Mouse (Mus musculus) embryonic facial prominence, embryonic 11.5 days (tissue): Measurements from ENCODE around the gene Cad. TPM values are rescaled to one million over a fixed set of nuclear protein-coding genes. Genes with fewer than 3 reads are reported as not detected.
"Not testable (repeated sequence)": the region's sequence is repeated elsewhere in the genome, so short reads cannot be mapped to it uniquely, and the experiment has no call there.

Source experiments
- ATAC-seq: fragments of 200-750 bp; cut with Nextera tagmentation; replicated peaks from 2 replicates; pipeline ENCODE4 v1.8.0; 2017; ENCODE audit warnings: low read depth; ENCODE audit not compliant: insufficient number of reproducible peaks, low FRiP score, low TSS enrichment
- DNase-seq: peaks from one replicate; pipeline ENCODE4 v3.0.0-alpha.2; 2015; ENCODE audit warnings: low spot score
- H3K27ac ChIP-seq: fragments of 300-500 bp; sonication (generic); replicated peaks from 2 replicates; pipeline ENCODE4 v1.5.1; 2014; ENCODE audit warnings: mild to moderate bottlenecking, low read depth, low read length, control low read depth
- H3K27me3 ChIP-seq: fragments of 300-500 bp; sonication (generic); 2 replicates; pipeline ENCODE4 v1.6.1; 2014; ENCODE audit warnings: mild to moderate bottlenecking, low read length, moderate library complexity, mixed read lengths; ENCODE audit not compliant: control insufficient read depth, insufficient read depth
- H3K36me3 ChIP-seq: fragments of 300-500 bp; sonication (generic); replicated peaks from 2 replicates; pipeline ENCODE4 v1.6.1; 2014; ENCODE audit warnings: low read depth, mild to moderate bottlenecking, low read length, moderate library complexity, mixed read lengths; ENCODE audit not compliant: control insufficient read depth, insufficient read depth
- H3K4me1 ChIP-seq: fragments of 300-500 bp; sonication (generic); 2 replicates; pipeline ENCODE4 v1.6.1; 2014; ENCODE audit warnings: low read length, mixed read lengths; ENCODE audit not compliant: control insufficient read depth, insufficient read depth
- H3K4me2 ChIP-seq: fragments of 300-500 bp; sonication (generic); 2 replicates; pipeline ENCODE4 v1.6.1; 2014; ENCODE audit warnings: low read depth, mild to moderate bottlenecking, control low read depth, low read length, moderate library complexity
- H3K4me3 ChIP-seq: fragments of 300-500 bp; sonication (generic); 2 replicates; pipeline ENCODE4 v1.5.1; 2014; ENCODE audit warnings: low read depth, low read length, control low read depth
- H3K9ac ChIP-seq: fragments of 300-500 bp; sonication (generic); replicated peaks from 2 replicates; pipeline ENCODE4 v1.6.1; 2014; ENCODE audit warnings: mild to moderate bottlenecking, control low read depth, low read length
- H3K9me3 ChIP-seq: fragments of 300-500 bp; sonication (generic); replicated peaks from 2 replicates; pipeline ENCODE4 v1.6.1; 2016; ENCODE audit warnings: mild to moderate bottlenecking, low read length, inconsistent platforms, mixed read lengths; ENCODE audit not compliant: control insufficient read depth
- WGBS: fragments of 180-500 bp; shearing (Covaris S2); extraction: QIAGEN DNeasy Blood & Tissue Kit; methylation state at CpG from one replicate; pipeline ENCODE4 v1.1.7; 2014; 5-methylcytosine and 5-hydroxymethylcytosine counted together
- polyA plus RNA-seq: library from polyadenylated mRNA; unstranded; fragments of >200 nt; fragmentation: Nextera tagmentation; extraction: Ambion mirVana; gene quantifications from 2 replicates; pipeline ENCODE4 v1.2.1, GENCODE M21; 2014

Gene Cad
- polyA plus RNA-seq = 21.3 and 23.5 TPM in 2 replicates

DNA sequence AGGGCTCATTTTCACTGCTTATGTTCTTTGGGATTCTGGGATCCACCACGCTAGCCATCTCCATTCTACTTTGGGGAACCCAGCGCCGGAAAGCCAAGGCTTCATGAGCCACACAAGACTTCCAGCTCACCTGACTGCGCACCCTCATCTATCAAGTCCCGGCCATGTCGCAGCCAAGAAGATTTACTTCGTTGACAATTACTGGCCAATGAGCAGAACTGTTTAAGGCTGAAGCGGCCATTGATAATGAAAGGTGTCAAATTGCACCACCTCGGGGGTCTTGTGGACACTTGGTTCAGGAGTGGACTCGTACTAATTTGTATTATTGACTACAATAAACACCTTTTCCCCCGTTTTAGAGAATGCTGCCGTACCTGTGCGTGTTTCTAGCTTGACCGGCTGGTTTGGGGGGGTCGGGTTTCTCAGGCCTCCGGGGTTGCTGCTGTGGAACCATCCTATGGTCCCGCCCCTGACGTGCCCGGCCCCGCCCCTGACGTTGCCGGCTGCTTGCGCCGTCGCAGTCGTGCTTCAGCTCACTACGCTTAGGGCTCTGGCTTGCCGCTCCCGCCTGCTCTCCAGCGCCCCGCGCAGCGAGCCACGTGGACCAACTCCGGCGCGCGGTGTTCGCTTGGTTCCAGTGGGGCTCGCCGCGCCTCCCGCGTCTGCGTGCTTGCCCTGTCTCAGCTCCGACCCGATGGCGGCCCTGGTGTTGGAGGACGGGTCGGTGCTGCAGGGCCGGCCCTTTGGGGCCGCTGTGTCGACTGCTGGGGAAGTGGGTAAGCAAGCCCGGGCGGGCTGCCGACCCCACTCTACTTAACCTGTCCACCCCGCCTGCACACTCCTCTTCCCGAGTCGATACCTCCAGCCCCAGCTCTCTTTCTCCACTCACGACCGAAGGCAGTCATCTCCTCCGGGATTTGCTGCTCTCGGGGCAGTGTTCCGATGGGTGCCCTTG lies at the start of gene Cad:
TSS of gene Cad (plus strand) at position 520 of the 955 bp plus-strand sequence.
- no peaks in the 10 kb centered on the region for H3K9me3 ChIP-seq
- ATAC-seq (peak; percentile 98), DNase-seq (peak; percentile 97)
- H3K27ac ChIP-seq = peak within 1 kb of the TSS; percentile 52
- under 1% methylated on average over 63 of the region's 64 CpGs for WGBS
- H3K9ac ChIP-seq = peak within 1 kb of the TSS; percentile 87
- no peaks in the 10 kb centered on the region for H3K36me3 ChIP-seq
- no peaks in the 10 kb centered on the region for H3K4me1 ChIP-seq
- H3K27me3 ChIP-seq = no peaks in the 10 kb centered on the region
- H3K4me3 ChIP-seq = peak within 1 kb of the TSS; percentile 65
- peak within 1 kb of the TSS; percentile 90 for H3K4me2 ChIP-seq

DNA sequence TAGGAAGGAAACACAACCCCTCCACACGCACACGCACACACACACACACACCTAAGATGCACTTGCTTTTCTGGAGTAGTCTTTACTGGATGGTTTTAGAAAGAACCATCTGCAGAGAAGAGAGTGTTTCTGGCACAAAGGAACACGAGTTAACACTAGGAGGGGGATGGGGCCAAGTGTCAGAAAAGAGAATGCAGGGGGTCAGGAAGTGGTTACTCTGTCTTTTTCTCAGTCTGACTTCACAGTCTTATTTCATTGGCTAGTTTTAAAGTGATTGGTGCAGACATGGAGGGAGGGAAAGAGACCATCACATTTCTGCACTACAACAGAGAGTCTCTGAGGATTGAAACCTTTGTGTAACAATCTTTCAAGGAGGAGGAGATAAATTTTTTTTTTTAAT lies 41.8 kb upstream of the Cad start:
- Histone ChIP-seq H3K36me3 (no peaks in the 10 kb centered on the region), H3K27ac (no peak overlapping the region), H3K27me3 (no peaks in the 10 kb centered on the region), H3K9me3 (no peaks in the 10 kb centered on the region), H3K4me2 (no peak overlapping the region), H3K9ac (no peak overlapping the region), H3K4me3 (no peak overlapping the region), H3K4me1 (no peaks in the 10 kb centered on the region)
- whole genome bisulfite sequencing = 76% methylated on average over 3 of the region's 3 CpGs
- no peak for ATAC-seq
- no peak for DNase-seq

- no peak overlapping the region for H3K27ac ChIP-seq
- H3K4me2 ChIP-seq = no peak overlapping the region
- H3K36me3 ChIP-seq = no peaks in the 10 kb centered on the region
- no peak for ATAC-seq
- no peak overlapping the region for H3K4me3 ChIP-seq
- no peaks in the 10 kb centered on the region for H3K27me3 ChIP-seq
- no peaks in the 10 kb centered on the region for H3K9me3 ChIP-seq
- H3K9ac ChIP-seq = no peak overlapping the region
- H3K4me1 ChIP-seq = no peaks in the 10 kb centered on the region
- DNase-seq = no peak
- WGBS = 68% methylated on average over 2 of the region's 2 CpGs
These were observed 38.7 kb upstream of the Cad start for GRCm38 (mm10) chr5:31015913-31016312.

DNA sequence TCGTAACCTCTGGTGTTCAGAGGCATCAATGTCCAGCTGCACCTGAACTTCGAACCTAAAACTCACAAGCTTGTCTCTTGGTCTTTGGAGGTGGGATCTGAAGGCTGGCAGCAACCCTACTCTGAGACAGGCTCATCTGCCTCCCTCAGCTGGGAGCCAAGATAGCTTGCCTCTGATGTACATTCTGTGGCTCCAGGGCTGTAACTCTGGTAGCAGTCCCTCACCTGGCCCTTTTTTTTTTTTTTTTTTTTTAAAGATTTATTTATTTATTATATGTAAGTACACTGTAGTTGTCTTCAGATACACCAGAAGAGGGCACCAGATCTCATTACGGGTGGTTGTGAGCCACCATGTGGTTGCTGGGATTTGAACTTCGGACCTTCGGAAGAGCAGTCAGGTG lies 32.8 kb upstream of the Cad start:
- H3K27ac ChIP-seq, H3K4me1 ChIP-seq, H3K9ac ChIP-seq, H3K4me2 ChIP-seq, H3K36me3 ChIP-seq, H3K4me3 ChIP-seq, H3K9me3 ChIP-seq, ATAC-seq, H3K27me3 ChIP-seq, DNase-seq: not testable (repeated sequence)
- 91% methylated on average over 4 of the region's 5 CpGs for WGBS

- Histone ChIP-seq H3K9me3 (no peaks in the 10 kb centered on the region), H3K27ac (no peak overlapping the region), H3K36me3 (no peaks in the 10 kb centered on the region), H3K4me1 (no peaks in the 10 kb centered on the region), H3K4me3 (no peak overlapping the region), H3K4me2 (no peak overlapping the region), H3K9ac (no peak overlapping the region), H3K27me3 (no peaks in the 10 kb centered on the region)
- ATAC-seq = no peak
- DNase-seq = no peak
- WGBS = 42% methylated on average over 1 of the region's 1 CpGs
These were observed 31.9 kb upstream of the Cad start for GRCm38 (mm10) chr5:31022690-31023089.

- DNase-seq = peak; percentile 4
- Histone ChIP-seq H3K4me2 (no peak overlapping the region), H3K4me3 (no peak overlapping the region), H3K27me3 (no peaks in the 10 kb centered on the region), H3K4me1 (no peaks in the 10 kb centered on the region), H3K9me3 (no peaks in the 10 kb centered on the region), H3K36me3 (no peaks in the 10 kb centered on the region), H3K27ac (no peak overlapping the region), H3K9ac (no peak overlapping the region)
- no peak for ATAC-seq
- WGBS = 11% methylated on average over 4 of the region's 4 CpGs
These were observed 31.3 kb upstream of the Cad start for GRCm38 (mm10) chr5:31023254-31023653.

- H3K4me2 ChIP-seq = no peak overlapping the region
- no peak overlapping the region for H3K9ac ChIP-seq
- no peaks in the 10 kb centered on the region for H3K36me3 ChIP-seq
- H3K4me1 ChIP-seq = no peaks in the 10 kb centered on the region
- no peak for DNase-seq
- H3K27ac ChIP-seq = no peak overlapping the region
- no peaks in the 10 kb centered on the region for H3K27me3 ChIP-seq
- no peak overlapping the region for H3K4me3 ChIP-seq
- H3K9me3 ChIP-seq = no peaks in the 10 kb centered on the region
- ATAC-seq = no peak
These were observed 29.9 kb upstream of the Cad start for GRCm38 (mm10) chr5:31024641-31025040.

DNA sequence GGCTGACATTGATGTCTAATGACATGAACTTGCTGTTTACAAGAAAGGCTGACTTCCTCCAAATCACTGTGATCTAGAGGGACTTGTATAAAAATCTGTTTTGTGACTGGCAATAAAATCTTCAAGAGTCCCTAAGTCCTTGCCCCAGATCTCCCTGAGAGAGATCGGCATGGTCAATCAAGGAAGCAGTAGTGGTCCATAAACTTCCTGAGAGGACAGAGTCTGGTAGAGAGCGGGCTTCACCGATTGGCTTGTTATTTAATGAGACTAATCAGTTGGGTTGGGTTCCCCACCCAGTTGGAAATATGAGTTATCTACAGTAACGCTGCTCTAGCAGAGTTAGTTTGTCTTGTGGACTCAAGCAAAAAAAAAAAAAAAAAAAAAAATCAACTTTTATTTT lies 23.7 kb upstream of the Cad start:
- H3K9ac ChIP-seq = no peak overlapping the region
- ATAC-seq = no peak
- H3K4me3 ChIP-seq = no peak overlapping the region
- WGBS = 89% methylated on average over 4 of the region's 4 CpGs
- H3K4me1 ChIP-seq = no peaks in the 10 kb centered on the region
- no peak overlapping the region for H3K4me2 ChIP-seq
- no peaks in the 10 kb centered on the region for H3K9me3 ChIP-seq
- no peak overlapping the region for H3K27ac ChIP-seq
- H3K36me3 ChIP-seq = no peaks in the 10 kb centered on the region
- no peaks in the 10 kb centered on the region for H3K27me3 ChIP-seq
- DNase-seq = no peak
